Mouse (Mus musculus) common myeloid progenitor, adult 5-6 weeks (primary cell): Measurements from ENCODE around the gene Nim1k. TPM values are rescaled to one million over a fixed set of nuclear protein-coding genes. Genes with fewer than 3 reads are reported as not detected.

ENCODE experiments used
- ATAC-seq: replicated peaks from 2 replicates; pipeline ENCODE4 v1.8.0; 2016; ENCODE audit warnings: low read depth, mild to moderate bottlenecking, moderate TSS enrichment, inconsistent platforms; ENCODE audit not compliant: poor library complexity, severe bottlenecking
- total RNA-seq: library from RNA; stranded (forward); fragments of 200-1000, 187-1606 nt; gene quantifications from 2 replicates; pipeline ENCODE4 v1.2.3, GENCODE M21; 2017

Gene Nim1k
- 1.6 and 2.8 TPM in 2 replicates for total RNA-seq

GRCm38 (mm10) chr13:119755681-119756471 is at the start of gene Nim1k:
TSS of gene Nim1k (minus strand) at chr13:119755882.
- peak; percentile 76 for ATAC-seq

- ATAC-seq, result no peak
Observed at GRCm38 (mm10) chr13:119797656-119798055, 42.0 kb upstream of the Nim1k start.

GRCm38 (mm10) chr13:119792791-119793404 is 37.2 kb upstream of the Nim1k start:
- no peak for ATAC-seq

- no peak for ATAC-seq
Observed at GRCm38 (mm10) chr13:119791580-119792135, 36.0 kb upstream of the Nim1k start.

GRCm38 (mm10) chr13:119790761-119791579 is 35.3 kb upstream of the Nim1k start, which contains the start of gene Zfp131:
TSS of gene Zfp131 (minus strand) at chr13:119790889.
- peak; percentile 84 for ATAC-seq

GRCm38 (mm10) chr13:119789851-119790717 is 34.4 kb upstream of the Nim1k start:
- ATAC-seq, result peak; percentile 57

- peak; percentile 62; the same call in 1 of the 2 replicates for ATAC-seq
Observed at GRCm38 (mm10) chr13:119783581-119783980, 27.9 kb upstream of the Nim1k start.

GRCm38 (mm10) chr13:119768541-119768940 is 12.9 kb upstream of the Nim1k start:
- no peak for ATAC-seq

GRCm38 (mm10) chr13:119766480-119766879 is 10.8 kb upstream of the Nim1k start:
- ATAC-seq, result no peak

GRCm38 (mm10) chr13:119756831-119757230 is 1.1 kb upstream of the Nim1k start:
- ATAC-seq, result no peak

GRCm38 (mm10) chr13:119755141-119755547 is 538 bp downstream of the Nim1k start:
- peak; percentile 55 for ATAC-seq

- ATAC-seq, result peak; percentile 24; the same call in 1 of the 2 replicates
Observed at GRCm38 (mm10) chr13:119754635-119755020, 1.1 kb downstream of the Nim1k start.

GRCm38 (mm10) chr13:119753859-119754634 is 1.6 kb downstream of the Nim1k start:
- no peak for ATAC-seq

- no peak for ATAC-seq
Observed at GRCm38 (mm10) chr13:119746930-119747329, 8.8 kb downstream of the Nim1k start.

GRCm38 (mm10) chr13:119743470-119743869 is 12.2 kb downstream of the Nim1k start:
- ATAC-seq, result peak; percentile 62

- peak; percentile 64 for ATAC-seq
Observed at GRCm38 (mm10) chr13:119742711-119743415, 12.8 kb downstream of the Nim1k start.

GRCm38 (mm10) chr13:119741390-119742237 is 14.1 kb downstream of the Nim1k start:
- ATAC-seq, result no peak
